Mouse (Mus musculus) heart, postnatal 0 days (tissue): ENCODE results near the gene Cdt1. TPM values are rescaled to one million over a fixed set of nuclear protein-coding genes. Genes with fewer than 3 reads are reported as not detected.

Source experiments
- ATAC-seq: fragments of 200-750 bp; cut with Nextera tagmentation; 2 replicates; pipeline ENCODE4 v1.8.0; 2017; ENCODE audit warnings: low read depth, moderate number of reproducible peaks, moderate library complexity; ENCODE audit not compliant: insufficient read depth
- DNase-seq: peaks from one replicate; pipeline ENCODE4 v3.0.0-alpha.2; 2016; ENCODE audit warnings: low spot score
- H3K27ac ChIP-seq: fragments of 300-500 bp; sonication (generic); 2 replicates; pipeline ENCODE4 v1.5.1; 2014; ENCODE audit warnings: low read depth, mild to moderate bottlenecking
- H3K27me3 ChIP-seq: fragments of 300-500 bp; sonication (generic); 2 replicates; pipeline ENCODE4 v1.6.1; 2014; ENCODE audit warnings: low read length, mixed read lengths; ENCODE audit not compliant: control insufficient read depth, insufficient read depth
- H3K36me3 ChIP-seq: fragments of 300-500 bp; sonication (generic); replicated peaks from 2 replicates; pipeline ENCODE4 v1.6.1; 2014; ENCODE audit warnings: low read length, mixed read lengths; ENCODE audit not compliant: control insufficient read depth, insufficient read depth
- H3K4me1 ChIP-seq: fragments of 300-500 bp; sonication (generic); 2 replicates; pipeline ENCODE4 v1.6.1; 2014; ENCODE audit warnings: antibody characterized with exemption; ENCODE audit not compliant: control insufficient read depth, insufficient read depth
- H3K4me2 ChIP-seq: fragments of 300-500 bp; sonication (generic); 2 replicates; pipeline ENCODE4 v1.6.1; 2014; ENCODE audit warnings: low read depth, mild to moderate bottlenecking, low read length, moderate library complexity
- H3K4me3 ChIP-seq: fragments of 300-500 bp; sonication (generic); 2 replicates; pipeline ENCODE4 v1.5.1; 2014; ENCODE audit warnings: low read depth, low read length
- H3K9ac ChIP-seq: fragments of 300-500 bp; sonication (generic); replicated peaks from 2 replicates; pipeline ENCODE4 v1.6.1; 2014; ENCODE audit warnings: low read depth, low read length, mixed read lengths
- H3K9me3 ChIP-seq: fragments of 300-500 bp; sonication (generic); replicated peaks from 2 replicates; pipeline ENCODE4 v1.6.1; 2016; ENCODE audit warnings: low read length; ENCODE audit not compliant: control insufficient read depth
- CTCF ChIP-seq: IDR thresholded peaks from 2 replicates; pipeline ENCODE4 v1.5.1; 2016; ENCODE audit warnings: antibody characterized with exemption, control low read depth, low read depth
- EP300 ChIP-seq: IDR thresholded peaks from 2 replicates; pipeline ENCODE4 v1.6.1; 2016; ENCODE audit warnings: antibody characterized with exemption, low read depth
- WGBS: fragments of 180-500 bp; shearing (Covaris S2); extraction: QIAGEN DNeasy Blood & Tissue Kit; methylation state at CpG from one replicate; pipeline ENCODE4 v1.1.7; 2014; 5-methylcytosine and 5-hydroxymethylcytosine counted together
- polyA plus RNA-seq: library from polyadenylated mRNA; unstranded; fragments of >200 nt; fragmentation: Nextera tagmentation; extraction: Ambion mirVana; gene quantifications from 2 replicates; pipeline ENCODE4 v1.2.1, GENCODE M21; 2015
- total RNA-seq: library from RNA; depleted of rRNA; stranded (reverse); fragments of >200 nt; gene quantifications from 2 replicates; pipeline ENCODE4 v1.2.3, GENCODE M21; 2014; ENCODE audit warnings: low replicate concordance

Gene Cdt1
- total and polyA plus RNA-seq, 2 experiments from 2014 or later: 9.9 to 27.5 TPM

- no peak overlapping the region for H3K27ac ChIP-seq
- no peak overlapping the region for H3K4me2 ChIP-seq
- TF ChIP-seq EP300 (no peak), CTCF (no peak)
- WGBS: 72% methylated on average over 9 of the region's 9 CpGs
- no peaks in the 10 kb centered on the region for H3K9me3 ChIP-seq
- H3K36me3 ChIP-seq: peaks cover 28% of the 10 kb centered on the region
- no peak overlapping the region for H3K4me3 ChIP-seq
- H3K4me1 ChIP-seq: peaks cover 28% of the 10 kb centered on the region
- no peaks in the 10 kb centered on the region for H3K27me3 ChIP-seq
- DNase-seq (no peak), ATAC-seq (no peak)
- H3K9ac ChIP-seq: no peak overlapping the region
These were observed 5.8 kb downstream of the Cdt1 start for GRCm38 (mm10) chr8:122573577-122573976.

- DNase-seq (no peak), ATAC-seq (no peak)
- no peaks in the 10 kb centered on the region for H3K27me3 ChIP-seq
- H3K4me3 ChIP-seq: no peak overlapping the region
- peaks cover 28% of the 10 kb centered on the region for H3K36me3 ChIP-seq
- no peaks in the 10 kb centered on the region for H3K9me3 ChIP-seq
- TF ChIP-seq EP300 (no peak), CTCF (no peak)
- no peak overlapping the region for H3K9ac ChIP-seq
- peaks cover 22% of the 10 kb centered on the region for H3K4me1 ChIP-seq
- 37% methylated on average over 3 of the region's 3 CpGs for WGBS
- no peak overlapping the region for H3K4me2 ChIP-seq
- no peak overlapping the region for H3K27ac ChIP-seq
These were observed 6.4 kb downstream of the Cdt1 start for GRCm38 (mm10) chr8:122574264-122574663.

- H3K36me3 ChIP-seq: peaks cover 28% of the 10 kb centered on the region
- no peak overlapping the region for H3K4me3 ChIP-seq
- DNase-seq (no peak), ATAC-seq (no peak)
- H3K9ac ChIP-seq: no peak overlapping the region
- TF ChIP-seq EP300: no peak
- no peaks in the 10 kb centered on the region for H3K27me3 ChIP-seq
- no peaks in the 10 kb centered on the region for H3K9me3 ChIP-seq
- peak overlapping the region; percentile 83; the same call in 1 of the 2 replicates for H3K4me2 ChIP-seq
- H3K27ac ChIP-seq: no peak overlapping the region; the same call in 1 of the 2 replicates
- H3K4me1 ChIP-seq: peaks cover 20% of the 10 kb centered on the region
- WGBS: 22% methylated on average over 10 of the region's 10 CpGs
These were observed 6.9 kb downstream of the Cdt1 start for GRCm38 (mm10) chr8:122574667-122575251.

GRCm38 (mm10) chr8:122575286-122575685 is 7.5 kb downstream of the Cdt1 start:
- no peak for ATAC-seq
- no peak overlapping the region for H3K9ac ChIP-seq

GRCm38 (mm10) chr8:122575735-122576647 is 8.2 kb downstream of the Cdt1 start:
- H3K4me2 ChIP-seq: peak overlapping the region; percentile 83
- TF ChIP-seq EP300 (no peak), CTCF (no peak)
- H3K4me1 ChIP-seq: peaks cover 20% of the 10 kb centered on the region
- H3K9me3 ChIP-seq: no peaks in the 10 kb centered on the region
- H3K27ac ChIP-seq: peak overlapping the region; percentile 47; the same call in 1 of the 2 replicates
- H3K36me3 ChIP-seq: peaks cover 17% of the 10 kb centered on the region
- H3K9ac ChIP-seq: peak overlapping the region; percentile 60
- ATAC-seq: peak; percentile 11; the same call in 1 of the 2 replicates
- H3K27me3 ChIP-seq: no peaks in the 10 kb centered on the region
- H3K4me3 ChIP-seq: peak overlapping the region; percentile 68
- 16% methylated on average over 21 of the region's 21 CpGs for WGBS
- DNase-seq: no peak

More at GRCm38 (mm10) chr8:122575286-122575685, 7.5 kb downstream of the Cdt1 start:
- H3K4me2 ChIP-seq: peak overlapping the region; percentile 83
- DNase-seq: no peak
- H3K27ac ChIP-seq: no peak overlapping the region; the same call in 1 of the 2 replicates
- no peaks in the 10 kb centered on the region for H3K9me3 ChIP-seq
- H3K4me1 ChIP-seq: peaks cover 20% of the 10 kb centered on the region
- no peaks in the 10 kb centered on the region for H3K27me3 ChIP-seq
- peaks cover 22% of the 10 kb centered on the region for H3K36me3 ChIP-seq
- TF ChIP-seq CTCF (no peak), EP300 (no peak)
- no peak overlapping the region for H3K4me3 ChIP-seq
- 65% methylated on average over 8 of the region's 8 CpGs for WGBS
